Mouse (Mus musculus) neural tube, embryonic 11.5 days (tissue): Measurements from ENCODE around the gene Apoa1. TPM values are rescaled to one million over a fixed set of nuclear protein-coding genes. Genes with fewer than 3 reads are reported as not detected.

ENCODE experiments used
- ATAC-seq: fragments of 200-750 bp; cut with Nextera tagmentation; 2 replicates; pipeline ENCODE4 v1.8.0; 2017; ENCODE audit warnings: moderate number of reproducible peaks, mild to moderate bottlenecking, moderate TSS enrichment, moderate library complexity; ENCODE audit not compliant: insufficient read depth, low FRiP score, low TSS enrichment
- DNase-seq: peaks from one replicate; pipeline ENCODE4 v3.0.0-alpha.2; 2015; ENCODE audit warnings: low spot score
- H3K27ac ChIP-seq: fragments of 300-500 bp; sonication (generic); 2 replicates; pipeline ENCODE4 v1.5.1; 2014; ENCODE audit warnings: low read depth, mild to moderate bottlenecking, low read length
- H3K27me3 ChIP-seq: fragments of 300-500 bp; sonication (generic); 2 replicates; pipeline ENCODE4 v1.6.1; 2014; ENCODE audit warnings: mild to moderate bottlenecking, low read length, mixed read lengths; ENCODE audit not compliant: control insufficient read depth, insufficient read depth
- H3K36me3 ChIP-seq: fragments of 300-500 bp; sonication (generic); 2 replicates; pipeline ENCODE4 v1.6.1; 2014; ENCODE audit warnings: mild to moderate bottlenecking, low read length, moderate library complexity, mixed read lengths; ENCODE audit not compliant: control insufficient read depth, insufficient read depth
- H3K4me1 ChIP-seq: fragments of 300-500 bp; sonication (generic); 2 replicates; pipeline ENCODE4 v1.6.1; 2014; ENCODE audit warnings: low read length, mixed read lengths; ENCODE audit not compliant: control insufficient read depth, insufficient read depth
- H3K4me2 ChIP-seq: fragments of 300-500 bp; sonication (generic); 2 replicates; pipeline ENCODE4 v1.6.1; 2014; ENCODE audit warnings: low read depth, mild to moderate bottlenecking, moderate library complexity
- H3K4me3 ChIP-seq: fragments of 300-500 bp; sonication (generic); 2 replicates; pipeline ENCODE4 v1.5.1; 2014; ENCODE audit warnings: low read depth, low read length
- H3K9ac ChIP-seq: fragments of 300-500 bp; sonication (generic); 2 replicates; pipeline ENCODE4 v1.6.1; 2014; ENCODE audit warnings: mild to moderate bottlenecking, low read length
- H3K9me3 ChIP-seq: fragments of 300-500 bp; sonication (generic); 2 replicates; pipeline ENCODE4 v1.6.1; 2016; ENCODE audit warnings: low read length; ENCODE audit not compliant: control insufficient read depth
- WGBS: fragments of 180-500 bp; shearing (Covaris S2); extraction: QIAGEN DNeasy Blood & Tissue Kit; methylation state at CpG from one replicate; pipeline ENCODE4 v1.1.7; 2014; 5-methylcytosine and 5-hydroxymethylcytosine counted together
- polyA plus RNA-seq: library from polyadenylated mRNA; unstranded; fragments of >200 nt; fragmentation: Nextera tagmentation; extraction: Ambion mirVana; gene quantifications from 2 replicates; pipeline ENCODE4 v1.2.1, GENCODE M21; 2014

Gene Apoa1
- polyA plus RNA-seq, 1 experiment from 2014 or later: 1.4 TPM

DNA sequence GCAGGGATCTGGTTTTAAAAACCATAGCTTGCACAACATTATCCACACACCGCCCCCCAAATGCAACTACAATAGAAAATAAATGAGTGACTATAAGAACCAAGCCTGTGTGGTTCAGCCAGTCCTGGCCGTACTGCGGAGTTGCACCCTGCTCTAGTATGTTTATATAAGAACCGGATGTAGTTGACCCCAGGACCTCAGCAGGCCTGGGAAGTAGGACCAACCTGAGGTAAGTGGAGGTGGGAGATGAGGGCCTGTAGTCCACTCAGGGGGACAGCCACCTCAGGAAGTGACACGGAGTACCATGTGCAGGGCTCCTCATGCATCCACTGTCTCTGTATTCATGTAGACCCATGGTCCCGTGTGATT lies 20.9 kb upstream of the Apoa1 start:
- H3K4me2 ChIP-seq: no peak overlapping the region
- H3K4me1 ChIP-seq: no peaks in the 10 kb centered on the region
- no peak overlapping the region for H3K9ac ChIP-seq
- H3K27me3 ChIP-seq: no peaks in the 10 kb centered on the region
- no peak overlapping the region for H3K27ac ChIP-seq
- WGBS: 85% methylated on average over 6 of the region's 6 CpGs
- H3K4me3 ChIP-seq: no peak overlapping the region
- DNase-seq (no peak), ATAC-seq (no peak)
- no peaks in the 10 kb centered on the region for H3K9me3 ChIP-seq
- peaks cover 10% of the 10 kb centered on the region for H3K36me3 ChIP-seq

DNA sequence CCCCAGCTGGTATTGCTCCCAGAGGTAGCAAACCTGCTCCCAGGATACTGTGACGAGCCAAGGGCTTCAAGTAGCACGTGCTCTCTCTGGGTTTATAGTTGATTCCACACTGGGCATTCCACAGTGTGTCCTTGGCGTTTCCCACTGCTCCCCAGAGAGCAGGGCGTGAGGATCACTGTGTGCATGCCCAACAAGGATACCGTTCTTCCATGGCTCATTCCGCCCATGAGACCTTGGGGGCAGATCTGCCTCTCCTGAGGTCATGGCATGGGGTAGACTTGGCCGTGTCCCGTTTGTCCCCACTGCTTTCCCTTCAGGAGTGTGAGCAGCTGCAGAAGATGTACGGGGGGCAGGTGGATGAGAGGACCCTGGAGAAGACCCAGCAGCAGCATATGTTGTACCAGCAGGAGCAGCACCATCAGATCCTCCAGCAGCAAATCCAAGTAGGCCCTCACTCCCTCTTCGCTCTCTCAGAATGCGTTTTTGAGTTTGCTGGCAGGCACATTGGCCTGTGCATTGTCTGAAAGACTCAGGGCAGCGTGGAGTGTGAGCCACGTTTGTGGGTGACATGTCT lies 19.9 kb upstream of the Apoa1 start:
- Histone ChIP-seq H3K27ac (no peak overlapping the region), H3K4me3 (no peak overlapping the region), H3K9ac (no peak overlapping the region), H3K27me3 (no peaks in the 10 kb centered on the region), H3K9me3 (no peaks in the 10 kb centered on the region), H3K4me1 (no peaks in the 10 kb centered on the region), H3K4me2 (no peak overlapping the region), H3K36me3 (peaks cover 11% of the 10 kb centered on the region)
- WGBS: 88% methylated on average over 13 of the region's 13 CpGs
- DNase-seq (no peak), ATAC-seq (no peak)

DNA sequence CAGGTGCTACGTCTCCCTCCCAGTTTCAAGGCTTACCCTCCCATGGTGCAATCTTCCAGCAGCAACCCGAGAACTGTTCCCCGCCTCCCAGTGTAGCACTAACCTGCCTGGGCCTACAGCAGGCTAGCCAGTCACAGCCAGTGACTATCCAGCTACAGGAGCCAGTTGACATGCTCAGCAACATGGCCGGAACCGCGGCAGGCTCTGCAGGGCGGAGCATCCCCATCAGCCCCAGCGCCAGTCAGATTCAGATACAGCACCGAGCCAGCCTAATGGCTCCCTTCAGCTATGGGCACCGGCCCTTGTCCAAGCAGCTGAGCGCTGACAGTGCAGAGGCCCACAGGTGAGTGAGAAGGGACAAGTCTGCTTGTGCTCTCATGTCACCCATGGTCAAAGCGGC lies 17.9 kb upstream of the Apoa1 start:
- DNase-seq: no peak
- Histone ChIP-seq H3K4me1 (no peaks in the 10 kb centered on the region), H3K4me3 (no peak overlapping the region), H3K36me3 (peaks cover 11% of the 10 kb centered on the region), H3K4me2 (no peak overlapping the region), H3K27me3 (no peaks in the 10 kb centered on the region), H3K9ac (no peak overlapping the region), H3K9me3 (no peaks in the 10 kb centered on the region), H3K27ac (no peak overlapping the region)
- 93% methylated on average over 12 of the region's 12 CpGs for WGBS
- ATAC-seq: no peak

DNA sequence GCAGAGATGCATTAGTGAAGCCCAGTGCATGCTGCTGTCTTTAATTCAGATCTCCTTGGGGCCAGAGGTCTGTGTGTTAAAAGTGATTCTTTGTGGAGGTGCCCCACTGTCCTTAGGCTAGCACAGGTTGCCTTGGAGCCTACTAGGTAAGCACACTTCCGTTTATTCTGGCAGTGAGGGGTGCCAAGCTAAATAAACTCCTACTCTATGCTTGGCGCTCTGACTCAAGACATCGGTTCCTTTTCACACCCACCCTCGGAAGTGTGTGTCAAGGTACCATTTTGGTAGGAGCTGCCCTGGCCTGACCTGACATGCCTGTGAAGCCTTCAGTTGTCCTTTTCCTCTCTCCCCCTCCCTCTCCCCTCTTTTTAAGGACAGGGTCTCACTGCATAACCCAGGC lies 14.1 kb upstream of the Apoa1 start:
- 97% methylated on average over 4 of the region's 4 CpGs for WGBS
- Histone ChIP-seq H3K4me1 (no peaks in the 10 kb centered on the region), H3K4me3 (no peak overlapping the region), H3K9ac (no peak overlapping the region), H3K27ac (no peak overlapping the region), H3K36me3 (peaks cover 8% of the 10 kb centered on the region; the same call in 1 of the 2 replicates), H3K27me3 (no peaks in the 10 kb centered on the region), H3K9me3 (no peaks in the 10 kb centered on the region), H3K4me2 (no peak overlapping the region)
- ATAC-seq (no peak), DNase-seq (no peak)

DNA sequence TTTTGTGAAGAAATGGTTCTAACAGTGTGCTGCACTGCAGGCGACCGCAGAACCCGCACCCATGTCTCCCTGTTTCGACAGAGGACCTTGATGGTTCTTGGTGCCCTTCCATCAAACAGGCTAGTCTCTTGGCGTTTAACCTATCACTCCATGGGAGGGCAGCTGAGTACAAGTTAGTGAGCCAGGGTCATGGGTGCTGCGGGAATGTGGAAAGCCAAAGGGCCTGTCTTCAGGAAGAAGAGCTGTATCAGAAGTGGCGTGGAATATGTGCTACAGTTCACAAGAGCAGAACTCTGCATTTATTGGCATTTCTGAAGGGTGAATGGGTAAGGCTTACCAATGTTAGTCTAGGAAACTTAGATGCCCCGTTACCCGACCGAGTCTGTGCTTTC lies 13.4 kb upstream of the Apoa1 start:
- no peak overlapping the region for H3K4me3 ChIP-seq
- H3K4me1 ChIP-seq: no peaks in the 10 kb centered on the region
- H3K9me3 ChIP-seq: no peaks in the 10 kb centered on the region
- no peak overlapping the region for H3K9ac ChIP-seq
- 95% methylated on average over 10 of the region's 10 CpGs for WGBS
- ATAC-seq (no peak), DNase-seq (no peak)
- H3K27me3 ChIP-seq: no peaks in the 10 kb centered on the region
- H3K4me2 ChIP-seq: no peak overlapping the region
- peaks cover 8% of the 10 kb centered on the region for H3K36me3 ChIP-seq
- no peak overlapping the region for H3K27ac ChIP-seq

- Histone ChIP-seq H3K27me3 (no peaks in the 10 kb centered on the region), H3K36me3 (peaks cover 11% of the 10 kb centered on the region), H3K9ac (no peak overlapping the region), H3K9me3 (no peaks in the 10 kb centered on the region), H3K27ac (no peak overlapping the region), H3K4me3 (no peak overlapping the region), H3K4me2 (no peak overlapping the region), H3K4me1 (no peaks in the 10 kb centered on the region)
- WGBS: 86% methylated on average over 11 of the region's 11 CpGs
- no peak for ATAC-seq
- no peak for DNase-seq
Measured at GRCm38 (mm10) chr9:46215338-46216322, 12.8 kb upstream of the Apoa1 start.

DNA sequence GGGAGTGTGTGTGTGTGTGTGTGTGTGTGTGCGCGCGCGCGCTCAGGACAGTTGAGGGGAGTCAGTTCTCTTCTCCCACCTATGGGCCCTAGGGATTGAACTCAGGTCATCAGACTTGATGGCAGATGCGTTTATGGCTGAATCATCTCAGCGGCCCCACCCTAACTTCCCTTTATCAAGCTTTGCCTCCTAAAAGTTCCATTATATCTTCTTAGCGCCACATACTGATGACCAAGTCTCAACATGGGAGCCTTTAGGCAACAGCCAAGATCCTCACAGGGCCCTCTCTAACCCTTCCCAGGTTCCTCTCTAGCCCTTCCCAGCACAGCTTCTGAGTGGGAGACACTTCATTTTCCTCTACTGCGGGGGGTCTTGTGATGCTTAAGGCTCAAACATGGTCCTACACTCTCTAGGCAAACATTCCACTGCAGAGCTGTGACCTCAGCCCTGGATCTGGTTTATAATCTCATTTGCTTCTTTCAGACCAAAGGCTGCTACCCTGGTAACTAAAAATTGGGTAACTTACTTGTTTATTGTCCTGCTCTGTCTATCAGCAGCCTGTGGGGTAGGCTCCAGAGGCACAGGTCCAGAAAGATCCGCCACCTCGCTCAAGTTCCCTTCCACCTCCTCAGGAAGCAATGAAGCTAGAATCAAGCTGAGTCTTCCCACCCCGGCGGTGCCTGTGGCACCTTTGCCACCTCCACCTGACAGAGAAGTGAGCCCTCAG lies 11.5 kb upstream of the Apoa1 start:
- Histone ChIP-seq H3K36me3 (peaks cover 15% of the 10 kb centered on the region), H3K27ac (no peak overlapping the region), H3K9me3 (no peaks in the 10 kb centered on the region), H3K4me3 (no peak overlapping the region), H3K9ac (no peak overlapping the region), H3K4me2 (no peak overlapping the region), H3K4me1 (no peaks in the 10 kb centered on the region), H3K27me3 (no peaks in the 10 kb centered on the region)
- DNase-seq (no peak), ATAC-seq (no peak)
- WGBS: 96% methylated on average over 13 of the region's 13 CpGs

DNA sequence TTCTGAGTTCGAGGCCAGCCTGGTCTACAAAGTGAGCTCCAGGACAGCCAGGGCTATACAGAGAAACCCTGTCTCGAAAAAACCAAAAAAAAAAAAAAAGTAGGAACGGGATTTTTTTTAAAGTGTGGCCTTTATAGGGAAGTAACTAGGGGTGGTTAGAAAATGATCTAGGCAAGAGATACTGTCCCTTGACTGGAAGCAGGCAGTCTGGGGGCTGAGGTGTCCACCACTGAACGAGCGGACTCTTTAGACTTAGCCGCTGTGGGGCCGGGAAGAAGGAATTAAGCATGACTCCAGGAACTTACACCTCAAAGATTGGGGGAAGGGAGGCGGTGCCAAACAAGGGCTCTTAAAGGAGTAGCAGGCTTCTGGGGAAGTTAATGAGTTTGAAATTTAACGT lies 10.2 kb upstream of the Apoa1 start:
- WGBS: 85% methylated on average over 9 of the region's 9 CpGs
- DNase-seq (no peak), ATAC-seq (no peak)
- H3K27ac ChIP-seq: no peak overlapping the region
- H3K9me3 ChIP-seq: no peaks in the 10 kb centered on the region
- no peak overlapping the region for H3K4me2 ChIP-seq
- no peaks in the 10 kb centered on the region for H3K27me3 ChIP-seq
- H3K36me3 ChIP-seq: peaks cover 11% of the 10 kb centered on the region
- H3K9ac ChIP-seq: no peak overlapping the region
- no peak overlapping the region for H3K4me3 ChIP-seq
- no peaks in the 10 kb centered on the region for H3K4me1 ChIP-seq
